Mouse (Mus musculus): ENCODE results near the gene Gimap9. TPM values are rescaled to one million over a fixed set of nuclear protein-coding genes. Genes with fewer than 3 reads are reported as not detected.

Gene Gimap9
- polyA plus RNA-seq, 1 experiment from 2014 or later = 3.2 TPM

DNA sequence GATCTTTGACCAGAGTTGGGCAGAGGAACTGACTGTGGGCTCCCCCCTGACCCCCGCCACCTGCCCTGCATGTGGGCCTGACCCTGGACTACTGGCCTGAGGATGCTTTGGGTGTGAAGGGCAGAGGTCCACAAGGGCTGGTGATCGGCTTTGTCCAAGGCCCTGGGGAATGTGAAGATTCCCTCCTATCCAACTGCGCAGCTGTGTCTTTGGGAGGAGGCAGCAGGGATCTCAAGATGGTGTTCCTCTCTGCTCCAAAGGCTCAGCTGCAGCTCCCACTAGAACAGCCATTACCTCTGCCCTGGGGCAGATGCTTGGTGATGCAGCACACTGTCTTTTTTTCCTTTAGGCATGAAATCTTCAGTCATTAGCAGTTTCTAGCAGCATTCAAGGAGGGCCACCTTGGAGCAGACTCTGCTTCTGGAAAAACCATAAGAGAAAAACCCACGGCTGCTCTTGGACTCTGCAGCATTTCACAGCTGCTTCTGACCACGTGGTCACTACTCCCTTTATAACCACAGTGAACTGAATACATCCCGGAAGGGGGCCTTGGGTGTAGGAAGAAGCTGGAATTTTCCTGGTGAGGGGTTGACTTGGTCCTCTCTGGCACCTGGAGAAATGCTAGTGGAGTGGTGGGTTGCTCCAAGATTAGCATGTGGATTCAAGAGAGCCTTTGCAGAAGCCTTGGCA is 38.0 kb upstream of the Gimap9 start:
- no peak overlapping the region for H3K4me2 ChIP-seq (replicated peaks; ENCODE audit: low read depth)
- 66% methylated on average over 6 of the region's 6 CpGs for WGBS
- no peaks in the 10 kb centered on the region for H3K27me3 ChIP-seq (ENCODE audit: control insufficient read depth, insufficient read depth, low read length)
- H3K9me3 ChIP-seq (ENCODE audit: control insufficient read depth, low read length) = no peaks in the 10 kb centered on the region
- TF ChIP-seq EP300 (optimal IDR thresholded peaks at IDR 0.05) = no peak
- TF ChIP-seq CTCF (IDR thresholded peaks at IDR 0.05; ENCODE audit: low read depth) = no peak
- no peak for ATAC-seq (ENCODE audit: low FRiP score, low TSS enrichment)
- no peak for DNase-seq (ENCODE audit: low spot score)
- no peak overlapping the region for H3K27ac ChIP-seq (replicated peaks)
- H3K4me3 ChIP-seq (ENCODE audit: low read depth, low read length) = no peak overlapping the region
- H3K4me1 ChIP-seq (replicated peaks; ENCODE audit: control insufficient read depth, insufficient read depth) = no peaks in the 10 kb centered on the region
- no peak overlapping the region for H3K9ac ChIP-seq (ENCODE audit: low read length)
- H3K36me3 ChIP-seq (ENCODE audit: control insufficient read depth, insufficient read depth, low read length) = no peaks in the 10 kb centered on the region

DNA sequence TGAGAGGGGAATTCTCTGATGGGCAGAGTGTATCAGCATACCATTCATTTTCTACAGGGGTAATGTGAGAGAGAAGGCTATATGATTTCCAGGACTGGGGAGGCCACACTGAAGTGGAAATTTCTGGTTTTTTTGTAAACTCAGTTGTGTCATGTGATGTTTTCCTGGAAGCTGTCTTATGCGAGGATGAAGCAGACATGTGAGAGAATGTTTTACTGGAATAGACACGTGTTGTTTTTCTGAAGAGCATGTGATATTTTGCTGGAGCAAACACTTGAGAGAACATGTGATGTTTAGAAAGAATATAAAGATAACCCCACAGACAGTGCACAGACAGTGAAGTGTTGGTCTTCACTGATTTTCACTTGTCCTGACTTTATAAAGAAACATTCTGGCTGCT is 37.4 kb upstream of the Gimap9 start:
- no peak for ATAC-seq (ENCODE audit: low FRiP score, low TSS enrichment)

DNA sequence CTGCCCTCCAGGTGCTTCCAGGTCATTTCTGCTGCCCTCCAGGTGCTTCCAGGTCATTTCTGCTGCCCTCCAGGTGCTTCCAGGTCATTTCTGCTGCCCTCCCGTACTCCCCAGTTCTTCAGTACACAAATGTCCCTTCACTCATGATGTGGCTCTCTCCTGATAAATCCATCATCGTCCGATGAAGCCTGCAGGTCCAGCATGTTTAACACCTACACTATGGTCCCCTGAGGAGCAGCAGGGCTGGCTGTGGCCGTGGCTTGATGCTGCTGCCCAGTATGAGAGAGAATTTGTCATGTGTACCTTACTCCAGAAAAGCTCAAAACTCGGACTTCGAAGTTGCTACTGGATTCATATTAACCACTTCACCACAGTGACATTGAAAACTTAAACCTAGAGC is 34.5 kb upstream of the Gimap9 start:
- no peak for TF ChIP-seq EP300 (optimal IDR thresholded peaks at IDR 0.05)
- TF ChIP-seq CTCF (IDR thresholded peaks at IDR 0.05; ENCODE audit: low read depth) = no peak
- Histone ChIP-seq H3K4me1 (replicated peaks; ENCODE audit: control insufficient read depth, insufficient read depth) (no peaks in the 10 kb centered on the region), H3K4me3 (ENCODE audit: low read depth, low read length) (no peak overlapping the region), H3K9me3 (ENCODE audit: control insufficient read depth, low read length) (no peaks in the 10 kb centered on the region), H3K27me3 (ENCODE audit: control insufficient read depth, insufficient read depth, low read length) (no peaks in the 10 kb centered on the region), H3K27ac (replicated peaks) (no peak overlapping the region), H3K9ac (ENCODE audit: low read length) (no peak overlapping the region), H3K4me2 (replicated peaks; ENCODE audit: low read depth) (no peak overlapping the region), H3K36me3 (ENCODE audit: control insufficient read depth, insufficient read depth, low read length) (no peaks in the 10 kb centered on the region)
- no peak for ATAC-seq (ENCODE audit: low FRiP score, low TSS enrichment)
- 63% methylated on average over 6 of the region's 6 CpGs for WGBS
- no peak for DNase-seq (ENCODE audit: low spot score)

More for the DNA sequence above, 37.4 kb upstream of the Gimap9 start:
- H3K27me3 ChIP-seq (ENCODE audit: control insufficient read depth, insufficient read depth, low read length) = no peaks in the 10 kb centered on the region
- H3K4me3 ChIP-seq (ENCODE audit: low read depth, low read length) = no peak overlapping the region
- H3K9me3 ChIP-seq (ENCODE audit: control insufficient read depth, low read length) = no peaks in the 10 kb centered on the region
- no peak overlapping the region for H3K4me2 ChIP-seq (replicated peaks; ENCODE audit: low read depth)
- 64% methylated on average over 2 of the region's 2 CpGs for WGBS
- TF ChIP-seq CTCF (IDR thresholded peaks at IDR 0.05; ENCODE audit: low read depth) (no peak), EP300 (optimal IDR thresholded peaks at IDR 0.05) (no peak)
- H3K9ac ChIP-seq (ENCODE audit: low read length) = no peak overlapping the region
- H3K27ac ChIP-seq (replicated peaks) = no peak overlapping the region
- H3K36me3 ChIP-seq (ENCODE audit: control insufficient read depth, insufficient read depth, low read length) = no peaks in the 10 kb centered on the region
- H3K4me1 ChIP-seq (replicated peaks; ENCODE audit: control insufficient read depth, insufficient read depth) = no peaks in the 10 kb centered on the region
- no peak for DNase-seq (ENCODE audit: low spot score)

DNA sequence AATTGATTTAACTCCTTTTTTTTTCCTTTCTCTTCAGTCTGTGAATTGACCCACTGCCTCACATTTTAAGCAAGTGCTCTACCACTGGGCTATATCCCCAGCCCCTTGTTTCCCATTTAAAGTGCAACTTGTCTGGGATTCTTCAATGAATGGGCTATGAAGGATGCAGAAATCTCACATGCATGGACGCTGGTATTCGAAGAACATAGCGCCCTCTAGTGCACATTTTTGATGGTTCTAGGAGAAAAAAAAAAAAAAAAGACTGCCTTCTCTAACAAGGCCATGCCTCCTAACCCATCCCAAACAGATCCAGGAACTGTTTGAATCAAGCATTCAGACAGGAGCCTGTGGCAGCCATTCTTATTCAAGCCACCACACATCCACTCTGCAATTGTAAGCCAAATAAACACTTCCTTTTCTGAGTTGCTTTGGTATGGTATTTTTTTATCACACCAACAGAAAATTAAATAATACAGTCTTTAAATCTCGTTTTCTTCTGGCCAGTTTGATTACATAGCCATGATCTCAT is 33.1 kb upstream of the Gimap9 start:
- no peaks in the 10 kb centered on the region for H3K9me3 ChIP-seq (ENCODE audit: control insufficient read depth, low read length)
- H3K4me2 ChIP-seq (replicated peaks; ENCODE audit: low read depth) = no peak overlapping the region
- TF ChIP-seq CTCF (IDR thresholded peaks at IDR 0.05; ENCODE audit: low read depth) = peak; percentile 82
- TF ChIP-seq EP300 (optimal IDR thresholded peaks at IDR 0.05) = no peak
- DNase-seq (ENCODE audit: low spot score) (no peak), ATAC-seq (ENCODE audit: low FRiP score, low TSS enrichment) (no peak)
- no peak overlapping the region for H3K4me3 ChIP-seq (ENCODE audit: low read depth, low read length)
- no peaks in the 10 kb centered on the region for H3K27me3 ChIP-seq (ENCODE audit: control insufficient read depth, insufficient read depth, low read length)
- 17% methylated on average over 4 of the region's 4 CpGs for WGBS
- no peaks in the 10 kb centered on the region for H3K36me3 ChIP-seq (ENCODE audit: control insufficient read depth, insufficient read depth, low read length)
- no peak overlapping the region for H3K27ac ChIP-seq (replicated peaks)
- no peaks in the 10 kb centered on the region for H3K4me1 ChIP-seq (replicated peaks; ENCODE audit: control insufficient read depth, insufficient read depth)
- H3K9ac ChIP-seq (ENCODE audit: low read length) = no peak overlapping the region

DNA sequence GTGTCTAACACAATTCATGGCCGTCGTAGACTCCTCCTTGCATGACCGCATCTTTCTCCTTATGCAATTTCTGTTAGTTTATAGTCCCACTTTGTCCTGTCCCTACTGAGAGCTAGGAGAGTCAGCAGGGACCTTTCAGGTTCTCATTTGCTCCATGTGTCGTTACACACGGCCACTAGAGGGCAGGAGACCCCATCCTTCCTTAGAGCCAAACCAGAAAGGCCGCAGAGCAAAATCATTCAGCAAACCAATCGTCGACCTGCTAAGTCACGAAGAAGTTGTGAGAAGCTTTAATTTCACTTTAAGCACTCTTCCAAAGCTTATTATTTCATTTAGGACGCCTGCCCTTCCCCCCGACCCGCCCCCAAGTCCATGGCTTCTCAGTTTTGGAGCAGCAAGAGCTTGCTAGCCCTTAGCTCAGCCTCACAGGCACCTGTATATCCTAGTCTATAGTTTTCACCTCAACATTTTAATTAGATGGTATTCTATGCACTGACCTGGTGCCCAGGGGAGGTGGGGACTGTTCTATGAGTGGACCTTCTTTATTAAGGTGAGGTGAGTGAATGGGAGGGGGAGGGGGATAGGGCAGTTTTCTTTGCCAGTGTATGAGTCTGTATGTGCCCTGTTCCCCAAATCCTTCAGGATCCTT is 30.1 kb upstream of the Gimap9 start:
- WGBS = 7% methylated on average over 12 of the region's 12 CpGs
- Histone ChIP-seq H3K9ac (ENCODE audit: low read length) (no peak overlapping the region), H3K4me1 (replicated peaks; ENCODE audit: control insufficient read depth, insufficient read depth) (no peaks in the 10 kb centered on the region), H3K27ac (replicated peaks) (no peak overlapping the region), H3K27me3 (ENCODE audit: control insufficient read depth, insufficient read depth, low read length) (no peaks in the 10 kb centered on the region), H3K9me3 (ENCODE audit: control insufficient read depth, low read length) (no peaks in the 10 kb centered on the region), H3K4me3 (ENCODE audit: low read depth, low read length) (no peak overlapping the region), H3K4me2 (replicated peaks; ENCODE audit: low read depth) (no peak overlapping the region), H3K36me3 (ENCODE audit: control insufficient read depth, insufficient read depth, low read length) (no peaks in the 10 kb centered on the region)
- peak; percentile 59 for ATAC-seq (ENCODE audit: low FRiP score, low TSS enrichment)
- peak; percentile 93 for TF ChIP-seq CTCF (IDR thresholded peaks at IDR 0.05; ENCODE audit: low read depth)
- no peak for TF ChIP-seq EP300 (optimal IDR thresholded peaks at IDR 0.05)
- peak; percentile 75 for DNase-seq (ENCODE audit: low spot score)

DNA sequence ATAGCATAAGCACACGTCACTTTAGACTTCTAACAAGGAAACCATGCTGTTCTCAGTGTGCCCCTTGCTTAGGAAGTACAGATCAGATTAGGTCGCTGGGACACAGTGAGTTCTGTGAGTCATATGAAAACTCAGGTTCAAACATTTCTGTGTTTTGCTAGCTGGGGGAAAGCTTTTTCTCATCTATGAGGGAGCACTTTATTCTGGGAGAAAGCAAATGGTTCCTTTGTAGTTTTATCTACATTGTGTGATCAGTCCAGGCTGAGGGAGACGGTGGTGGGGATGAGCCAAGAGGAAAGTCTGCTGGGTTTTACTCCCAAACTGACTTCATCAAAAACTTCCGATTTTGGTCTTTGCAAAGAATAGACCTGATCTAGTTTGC is 29.6 kb upstream of the Gimap9 start:
- 69% methylated on average over 4 of the region's 4 CpGs for WGBS
- ATAC-seq (ENCODE audit: low FRiP score, low TSS enrichment) = no peak
- no peaks in the 10 kb centered on the region for H3K9me3 ChIP-seq (ENCODE audit: control insufficient read depth, low read length)
- no peak overlapping the region for H3K4me3 ChIP-seq (ENCODE audit: low read depth, low read length)
- H3K9ac ChIP-seq (ENCODE audit: low read length) = no peak overlapping the region
- no peak for DNase-seq (ENCODE audit: low spot score)
- no peaks in the 10 kb centered on the region for H3K27me3 ChIP-seq (ENCODE audit: control insufficient read depth, insufficient read depth, low read length)
- H3K4me2 ChIP-seq (replicated peaks; ENCODE audit: low read depth) = no peak overlapping the region
- TF ChIP-seq EP300 (optimal IDR thresholded peaks at IDR 0.05) (no peak), CTCF (IDR thresholded peaks at IDR 0.05; ENCODE audit: low read depth) (no peak)
- no peaks in the 10 kb centered on the region for H3K36me3 ChIP-seq (ENCODE audit: control insufficient read depth, insufficient read depth, low read length)
- no peaks in the 10 kb centered on the region for H3K4me1 ChIP-seq (replicated peaks; ENCODE audit: control insufficient read depth, insufficient read depth)
- no peak overlapping the region for H3K27ac ChIP-seq (replicated peaks)

Data from stomach, postnatal 0 days (tissue).